Mouse (Mus musculus) embryonic facial prominence, embryonic 14.5 days (tissue): ENCODE data around the gene Cngb1. TPM values are rescaled to one million over a fixed set of nuclear protein-coding genes. Genes with fewer than 3 reads are reported as not detected.

ENCODE experiments used
- ATAC-seq: fragments of 200-750 bp; cut with Nextera tagmentation; 2 replicates; pipeline ENCODE4 v1.8.0; 2017; ENCODE audit warnings: low read depth, moderate number of reproducible peaks, moderate TSS enrichment
- DNase-seq: peaks from one replicate; pipeline ENCODE4 v3.0.0-alpha.2; 2015; ENCODE audit warnings: low spot score
- H3K27ac ChIP-seq: fragments of 300-500 bp; sonication (generic); replicated peaks from 2 replicates; pipeline ENCODE4 v1.5.1; 2014; ENCODE audit warnings: low read depth, mild to moderate bottlenecking, low read length, moderate library complexity
- H3K27me3 ChIP-seq: fragments of 300-500 bp; sonication (generic); replicated peaks from 2 replicates; pipeline ENCODE4 v1.6.1; 2014; ENCODE audit warnings: low read length; ENCODE audit not compliant: control insufficient read depth, insufficient read depth
- H3K36me3 ChIP-seq: fragments of 300-500 bp; sonication (generic); 2 replicates; pipeline ENCODE4 v1.6.1; 2014; ENCODE audit warnings: low read length, mixed read lengths; ENCODE audit not compliant: control insufficient read depth, insufficient read depth
- H3K4me1 ChIP-seq: fragments of 300-500 bp; sonication (generic); 2 replicates; pipeline ENCODE4 v1.6.1; 2014; ENCODE audit warnings: antibody characterized with exemption, low read length; ENCODE audit not compliant: control insufficient read depth, insufficient read depth
- H3K4me2 ChIP-seq: fragments of 300-500 bp; sonication (generic); 2 replicates; pipeline ENCODE4 v1.6.1; 2014; ENCODE audit warnings: low read depth, mild to moderate bottlenecking, low read length, moderate library complexity, mixed read lengths
- H3K4me3 ChIP-seq: fragments of 300-500 bp; sonication (generic); 2 replicates; pipeline ENCODE4 v1.5.1; 2014; ENCODE audit warnings: low read depth, mild to moderate bottlenecking, low read length
- H3K9ac ChIP-seq: fragments of 300-500 bp; sonication (generic); 2 replicates; pipeline ENCODE4 v1.6.1; 2014; ENCODE audit warnings: low read depth, mild to moderate bottlenecking, low read length, moderate library complexity, mixed read lengths
- H3K9me3 ChIP-seq: fragments of 300-500 bp; sonication (generic); 2 replicates; pipeline ENCODE4 v1.6.1; 2016; ENCODE audit warnings: low read length; ENCODE audit not compliant: control insufficient read depth
- WGBS: fragments of 180-500 bp; shearing (Covaris S2); extraction: QIAGEN DNeasy Blood & Tissue Kit; methylation state at CpG from one replicate; pipeline ENCODE4 v1.1.7; 2014; 5-methylcytosine and 5-hydroxymethylcytosine counted together
- polyA plus RNA-seq: library from polyadenylated mRNA; unstranded; fragments of >200 nt; fragmentation: Nextera tagmentation; extraction: Ambion mirVana; gene quantifications from 2 replicates; pipeline ENCODE4 v1.2.1, GENCODE M21; 2014

Gene Cngb1
- polyA plus RNA-seq, 1 experiment from 2014 or later = 1.7 TPM

GRCm38 (mm10) chr8:95313857-95314256 lies 7.5 kb upstream of the Cngb1 start:
- no peak for ATAC-seq

GRCm38 (mm10) chr8:95312836-95313235 lies 6.5 kb upstream of the Cngb1 start:
- Histone ChIP-seq H3K9me3 (no peaks in the 10 kb centered on the region), H3K9ac (no peak overlapping the region), H3K4me1 (no peaks in the 10 kb centered on the region), H3K36me3 (no peaks in the 10 kb centered on the region), H3K27me3 (no peaks in the 10 kb centered on the region), H3K27ac (no peak overlapping the region), H3K4me2 (no peak overlapping the region), H3K4me3 (no peak overlapping the region)
- DNase-seq (no peak), ATAC-seq (no peak)
- WGBS = 71% methylated on average over 18 of the region's 18 CpGs

More at GRCm38 (mm10) chr8:95313857-95314256, 7.5 kb upstream of the Cngb1 start:
- no peak overlapping the region for H3K27ac ChIP-seq
- DNase-seq = no peak
- no peak overlapping the region for H3K4me2 ChIP-seq
- no peak overlapping the region for H3K9ac ChIP-seq
- H3K27me3 ChIP-seq = no peaks in the 10 kb centered on the region
- no peaks in the 10 kb centered on the region for H3K4me1 ChIP-seq
- no peak overlapping the region for H3K4me3 ChIP-seq
- WGBS = 85% methylated on average over 6 of the region's 6 CpGs
- no peaks in the 10 kb centered on the region for H3K9me3 ChIP-seq
- H3K36me3 ChIP-seq = no peaks in the 10 kb centered on the region

GRCm38 (mm10) chr8:95310342-95310970 lies 4.1 kb upstream of the Cngb1 start, which contains the start of gene Tepp:
TSS of gene Tepp (plus strand) at chr8:95310566.
- no peak for ATAC-seq
- no peak within 1 kb of the TSS for H3K4me2 ChIP-seq
- no peak within 1 kb of the TSS for H3K4me3 ChIP-seq
- no peak for DNase-seq
- no peak within 1 kb of the TSS for H3K27ac ChIP-seq
- no peak within 1 kb of the TSS for H3K9ac ChIP-seq
- no peaks in the 10 kb centered on the region for H3K4me1 ChIP-seq
- WGBS = 37% methylated on average over 6 of the region's 6 CpGs
- H3K27me3 ChIP-seq = no peaks in the 10 kb centered on the region
- no peaks in the 10 kb centered on the region for H3K9me3 ChIP-seq
- no peaks in the 10 kb centered on the region for H3K36me3 ChIP-seq

- DNase-seq (no peak), ATAC-seq (no peak)
- Histone ChIP-seq H3K4me2 (no peak overlapping the region), H3K27me3 (no peaks in the 10 kb centered on the region), H3K9me3 (no peaks in the 10 kb centered on the region), H3K36me3 (no peaks in the 10 kb centered on the region), H3K9ac (no peak overlapping the region), H3K4me1 (no peaks in the 10 kb centered on the region), H3K27ac (no peak overlapping the region), H3K4me3 (no peak overlapping the region)
- 70% methylated on average over 4 of the region's 4 CpGs for WGBS
Observed at GRCm38 (mm10) chr8:95305526-95305925, 859 bp downstream of the Cngb1 start.

GRCm38 (mm10) chr8:95302410-95302809 lies 4.0 kb downstream of the Cngb1 start:
- no peak overlapping the region for H3K4me2 ChIP-seq
- DNase-seq (peak; percentile 30), ATAC-seq (no peak; the same call in 1 of the 2 replicates)
- no peaks in the 10 kb centered on the region for H3K36me3 ChIP-seq
- no peaks in the 10 kb centered on the region for H3K4me1 ChIP-seq
- 17% methylated on average over 5 of the region's 5 CpGs for WGBS
- H3K27me3 ChIP-seq = no peaks in the 10 kb centered on the region
- no peak overlapping the region for H3K27ac ChIP-seq
- no peak overlapping the region for H3K4me3 ChIP-seq
- H3K9me3 ChIP-seq = no peaks in the 10 kb centered on the region
- H3K9ac ChIP-seq = no peak overlapping the region

- Histone ChIP-seq H3K9me3 (no peaks in the 10 kb centered on the region), H3K4me1 (peaks cover 10% of the 10 kb centered on the region; the same call in 1 of the 2 replicates), H3K9ac (0 out of 2 replicates have a peak overlapping the region, but pooled peaks have one; percentile 5), H3K4me3 (no peak overlapping the region), H3K36me3 (no peaks in the 10 kb centered on the region), H3K27ac (no peak overlapping the region; the same call in 1 of the 2 replicates), H3K4me2 (peak overlapping the region; percentile 29), H3K27me3 (no peaks in the 10 kb centered on the region)
- peak; percentile 67 for DNase-seq
- ATAC-seq = peak; percentile 60; the same call in 1 of the 2 replicates
- 57% methylated on average over 7 of the region's 7 CpGs for WGBS
Observed at GRCm38 (mm10) chr8:95293891-95294290, 12.5 kb downstream of the Cngb1 start.

GRCm38 (mm10) chr8:95293172-95293571 lies 13.2 kb downstream of the Cngb1 start:
- DNase-seq = peak; percentile 65
- Histone ChIP-seq H3K27ac (no peak overlapping the region), H3K27me3 (no peaks in the 10 kb centered on the region), H3K36me3 (no peaks in the 10 kb centered on the region), H3K4me1 (peaks cover 10% of the 10 kb centered on the region; the same call in 1 of the 2 replicates), H3K9me3 (no peaks in the 10 kb centered on the region), H3K9ac (0 out of 2 replicates have a peak overlapping the region, but pooled peaks have one; percentile 5), H3K4me2 (no peak overlapping the region), H3K4me3 (no peak overlapping the region)
- 0 out of 2 replicates have a peak, but pooled peaks have one; percentile 31 for ATAC-seq
- WGBS = 67% methylated on average over 11 of the region's 11 CpGs

GRCm38 (mm10) chr8:95289066-95289650 lies 17.2 kb downstream of the Cngb1 start:
- Histone ChIP-seq H3K4me2 (no peak overlapping the region), H3K27me3 (no peaks in the 10 kb centered on the region), H3K27ac (no peak overlapping the region), H3K4me3 (no peak overlapping the region), H3K9me3 (no peaks in the 10 kb centered on the region), H3K9ac (no peak overlapping the region), H3K4me1 (peaks cover 10% of the 10 kb centered on the region; the same call in 1 of the 2 replicates), H3K36me3 (no peaks in the 10 kb centered on the region)
- ATAC-seq (no peak; the same call in 1 of the 2 replicates), DNase-seq (no peak)
- WGBS = 61% methylated on average over 6 of the region's 6 CpGs
